Mouse (Mus musculus): ENCODE results near the gene 9930021J03Rik.

9930021J03Rik gene

DNA sequence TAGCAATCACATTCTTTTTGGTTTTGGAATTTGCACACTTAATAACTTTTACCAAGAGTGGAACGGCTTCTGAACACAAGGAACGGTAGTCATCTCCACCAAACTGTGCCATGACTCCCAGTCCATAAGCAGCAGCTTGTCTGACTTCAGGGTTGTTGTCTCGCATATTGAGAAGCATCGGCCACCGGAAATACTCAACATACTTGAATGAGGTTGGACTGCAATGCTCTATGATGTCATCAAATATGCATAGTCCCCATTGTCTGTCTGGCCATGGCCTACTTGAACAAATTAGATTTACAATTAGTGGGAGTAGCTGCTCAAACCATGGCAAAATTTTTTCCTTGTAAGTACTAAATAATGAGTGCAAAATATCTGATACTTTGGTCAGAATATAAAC is 4.2 kb upstream of the 9930021J03Rik start:
- no peak for DNase-seq (ENCODE audit: low read depth, low spot score)

DNA sequence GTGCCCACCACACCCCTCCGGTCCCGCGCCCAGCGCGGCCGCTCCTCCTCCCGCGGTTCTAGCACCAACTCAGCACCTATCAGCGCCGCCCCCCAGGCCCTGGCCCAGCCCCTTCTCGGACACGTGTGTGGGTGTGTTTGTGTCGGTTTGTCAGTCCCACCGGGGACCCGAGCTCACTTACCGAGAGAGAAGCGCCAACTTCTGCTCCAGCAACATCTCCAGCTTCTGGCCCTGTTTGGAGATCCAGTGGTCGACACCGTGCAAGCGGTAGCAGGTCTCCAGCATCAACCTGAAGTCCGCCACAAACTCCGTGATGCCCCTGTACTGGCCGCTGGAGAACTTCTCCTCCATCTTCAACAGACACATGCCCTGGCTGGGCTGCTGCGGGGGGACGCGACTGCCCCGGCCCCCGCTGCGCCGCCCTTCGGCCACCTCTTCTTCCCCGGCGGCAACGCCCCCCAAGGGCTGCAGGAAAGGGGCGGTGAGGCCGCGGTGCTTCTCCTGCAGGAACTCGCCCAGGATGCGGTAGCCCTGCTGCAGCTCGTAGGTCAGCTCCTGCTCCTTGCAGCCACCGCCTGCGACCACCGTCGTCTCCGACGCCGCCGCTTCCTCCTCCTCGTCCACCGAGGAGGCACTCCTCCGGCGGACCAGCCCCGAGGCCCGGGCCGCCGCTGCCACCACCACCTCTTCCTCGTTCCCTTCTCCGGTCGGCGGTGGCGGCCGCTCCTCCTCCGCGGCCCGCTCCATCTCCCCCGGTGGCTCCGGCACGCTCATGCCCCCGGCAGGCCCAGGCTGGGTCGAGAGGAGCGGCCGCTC is 480 bp downstream of the 9930021J03Rik start:
- peak; percentile 52 for DNase-seq (ENCODE audit: low read depth, low spot score)

DNA sequence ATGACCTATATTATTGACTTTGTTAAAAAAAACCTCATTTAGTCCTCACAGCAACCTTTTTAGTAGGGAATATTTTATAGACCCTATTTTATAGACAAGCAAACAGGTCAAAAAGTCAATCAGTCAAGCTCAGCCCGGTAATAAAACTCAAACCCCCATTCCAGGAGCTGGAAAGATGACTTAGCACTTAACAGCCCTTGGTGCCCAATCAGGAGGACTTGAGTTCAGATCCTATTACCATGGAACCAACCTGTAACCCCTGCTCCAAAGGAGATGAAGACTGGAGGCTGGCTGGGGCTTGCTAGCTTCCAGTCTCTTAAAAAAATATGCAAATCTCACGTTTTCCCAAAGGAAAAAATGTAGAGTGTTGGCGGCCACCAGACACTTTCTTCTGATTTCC is 1.8 kb downstream of the 9930021J03Rik start:
- DNase-seq (ENCODE audit: low read depth, low spot score) = no peak

DNA sequence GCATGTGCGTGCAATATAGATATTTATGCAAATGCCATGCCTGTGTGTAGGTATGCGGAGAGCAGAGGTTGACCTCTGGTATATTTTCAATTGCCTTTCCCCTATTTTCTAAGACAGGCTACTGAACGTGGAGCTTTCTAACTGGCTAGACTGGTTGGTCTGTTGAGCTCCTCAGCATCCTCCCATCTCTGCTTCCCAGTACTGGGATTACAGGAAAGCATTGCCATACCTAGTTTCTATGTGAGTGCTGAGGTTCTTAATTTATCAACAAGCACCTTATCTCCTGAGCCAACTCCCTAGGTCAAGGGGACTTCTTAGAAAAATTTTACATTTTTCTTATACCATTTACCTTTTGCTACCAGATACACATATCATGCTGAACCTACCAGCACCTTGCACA is 8.4 kb downstream of the 9930021J03Rik start:
- no peak for DNase-seq (ENCODE audit: low read depth, low spot score)

DNA sequence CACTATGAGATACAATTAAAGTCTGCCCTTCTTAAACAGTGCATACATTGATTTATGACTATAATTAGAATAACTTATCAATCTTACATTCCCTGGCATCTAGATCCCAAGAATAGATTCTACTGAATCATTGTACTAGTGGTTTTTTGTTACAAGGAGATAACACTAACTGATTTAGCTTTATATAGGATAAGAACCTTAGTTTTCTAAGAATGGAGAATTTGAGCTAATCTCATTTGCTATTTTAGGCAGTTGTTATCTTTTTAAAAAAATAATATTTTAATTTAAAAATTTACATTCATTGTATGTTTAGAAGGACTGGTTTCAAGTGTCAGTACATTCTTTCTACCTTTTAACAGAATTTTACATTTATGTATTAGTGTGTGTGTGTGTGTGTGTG is 17.8 kb downstream of the 9930021J03Rik start:
- DNase-seq (ENCODE audit: low read depth, low spot score) = no peak

DNA sequence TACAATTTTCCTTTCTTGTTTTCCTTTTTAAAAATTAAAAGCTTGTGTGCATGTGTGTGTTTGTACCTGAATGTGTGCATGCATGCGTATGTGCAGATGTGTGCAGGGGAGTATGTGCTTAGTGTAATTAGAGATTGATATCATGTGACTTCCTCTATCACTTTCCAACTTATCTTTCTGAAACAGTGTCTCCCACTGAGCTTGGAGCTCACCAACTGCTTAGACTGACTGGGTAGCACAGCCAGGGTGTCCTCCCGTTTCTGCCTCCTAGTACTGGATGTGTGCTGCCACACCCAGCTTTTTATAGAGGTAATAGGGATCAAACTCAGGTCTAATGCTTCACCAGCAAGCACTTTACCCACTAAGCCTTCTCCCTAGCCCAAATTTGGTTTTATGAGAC is 22.9 kb downstream of the 9930021J03Rik start:
- no peak for DNase-seq (ENCODE audit: low read depth, low spot score)

DNA sequence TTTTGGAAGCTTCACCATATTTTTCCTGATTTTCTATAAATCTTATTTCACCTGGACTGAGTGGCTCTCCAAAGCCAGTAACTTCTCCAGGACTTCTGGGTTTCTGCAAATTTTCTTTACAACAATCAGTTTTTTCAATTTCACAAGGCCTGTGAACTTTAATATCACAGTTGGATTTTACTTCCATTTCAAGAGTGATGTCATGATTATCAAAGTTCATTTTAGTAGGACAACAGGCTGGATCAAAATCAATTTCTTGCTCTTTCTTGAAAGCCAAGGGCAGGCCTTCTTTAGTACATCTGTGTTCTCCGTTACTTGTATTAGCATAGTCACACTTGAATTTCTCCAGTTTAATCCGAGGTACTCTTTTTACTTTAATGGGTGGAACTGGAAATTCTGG is 51.9 kb downstream of the 9930021J03Rik start:
- DNase-seq (ENCODE audit: low read depth, low spot score) = no peak

DNA sequence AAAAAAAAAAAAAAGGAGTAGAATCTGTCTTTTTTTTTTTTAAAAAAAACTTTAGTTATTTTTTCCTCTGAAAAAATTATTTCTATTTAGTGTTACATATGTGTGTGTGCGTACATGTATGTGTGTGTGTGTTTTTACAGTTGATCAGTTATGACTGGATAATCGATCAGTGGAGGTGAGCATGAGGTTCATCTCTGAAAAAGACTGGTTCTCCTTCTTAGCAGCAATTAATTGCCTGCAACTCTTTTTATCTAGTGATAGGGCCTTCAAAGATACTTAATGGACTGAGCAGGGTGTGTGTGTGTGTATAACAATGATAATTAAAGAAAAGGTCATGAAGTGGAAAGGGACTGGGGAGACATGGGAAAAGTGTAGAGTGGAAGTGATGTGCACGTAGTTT is 54.8 kb downstream of the 9930021J03Rik start:
- DNase-seq (ENCODE audit: low read depth, low spot score) = no peak

DNA sequence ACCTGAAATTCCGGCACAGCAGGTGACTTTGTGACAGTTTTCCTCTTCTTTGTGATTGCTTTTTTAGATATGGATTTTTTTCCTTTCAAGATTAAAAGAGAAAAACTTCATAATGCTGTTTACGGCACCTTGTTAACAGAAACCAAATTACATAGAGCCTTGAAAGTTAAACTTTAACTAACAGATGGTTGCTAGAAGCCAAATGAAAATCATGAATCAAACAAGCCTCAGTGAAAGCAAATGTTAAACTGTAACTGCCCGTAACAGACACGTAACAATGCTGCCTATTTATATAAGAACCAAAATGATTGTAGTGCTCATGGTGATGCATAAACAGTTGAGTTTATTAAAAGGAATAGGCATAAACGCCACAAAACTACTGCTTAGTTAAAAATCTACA is 62.3 kb downstream of the 9930021J03Rik start:
- no peak for DNase-seq (ENCODE audit: low read depth, low spot score)

DNA sequence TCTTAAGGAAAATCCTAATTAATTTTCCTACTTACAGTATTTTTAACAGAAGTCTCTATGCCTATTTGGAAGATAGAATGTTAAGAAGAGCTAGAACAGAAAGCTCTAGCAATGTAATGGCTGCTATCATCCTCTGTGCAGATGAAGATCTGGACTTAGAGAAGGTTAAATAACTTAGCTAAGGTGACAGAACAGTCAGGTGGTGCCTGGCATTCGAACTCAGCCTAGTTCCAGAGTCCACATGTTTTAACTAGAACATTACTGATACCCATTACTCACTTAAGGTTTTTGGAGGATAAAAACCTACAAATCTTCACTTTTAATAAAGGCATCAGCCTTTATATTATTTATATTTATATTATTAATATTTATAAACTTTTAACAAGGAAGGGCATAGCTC is 65.1 kb downstream of the 9930021J03Rik start:
- DNase-seq (ENCODE audit: low read depth, low spot score) = no peak

DNA sequence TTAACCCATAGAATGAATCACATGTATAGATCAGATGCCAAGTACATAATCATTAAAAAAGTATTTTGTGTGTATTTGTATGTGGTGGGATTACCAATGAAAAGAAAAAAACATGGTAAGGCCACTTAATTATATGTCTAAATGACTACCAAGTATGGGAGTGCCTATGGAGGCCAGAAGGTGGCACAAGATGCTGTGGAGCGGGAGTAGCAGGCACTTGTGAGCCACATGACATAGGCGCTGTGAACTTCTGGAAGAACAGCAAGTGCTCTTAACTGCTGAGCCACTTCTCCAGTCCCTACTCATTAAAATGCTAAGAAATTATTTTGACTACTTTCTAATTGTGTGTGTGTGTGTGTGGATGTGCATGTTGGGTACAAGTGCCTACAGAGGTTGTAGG is 66.2 kb downstream of the 9930021J03Rik start:
- no peak for DNase-seq (ENCODE audit: low read depth, low spot score)

DNA sequence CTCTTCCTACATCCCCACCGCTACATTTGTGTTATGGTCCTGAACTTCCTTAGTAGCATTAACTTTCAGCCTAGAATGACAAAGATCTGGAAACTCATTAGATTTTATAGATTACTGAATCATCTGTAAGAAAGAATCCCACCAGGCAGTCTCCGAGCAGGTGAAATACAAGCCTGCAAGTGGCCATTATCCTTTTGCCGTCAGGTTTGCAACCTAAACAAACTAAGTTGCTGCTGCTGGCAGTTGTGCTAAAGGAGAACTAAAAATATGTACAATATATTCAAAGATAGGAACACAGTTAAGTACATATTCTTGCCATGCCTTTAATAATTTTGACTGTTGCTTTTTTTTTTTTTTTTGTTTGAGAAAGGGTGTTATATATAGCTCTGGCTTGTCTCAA is 70.4 kb downstream of the 9930021J03Rik start:
- no peak for DNase-seq (ENCODE audit: low read depth, low spot score)

DNA sequence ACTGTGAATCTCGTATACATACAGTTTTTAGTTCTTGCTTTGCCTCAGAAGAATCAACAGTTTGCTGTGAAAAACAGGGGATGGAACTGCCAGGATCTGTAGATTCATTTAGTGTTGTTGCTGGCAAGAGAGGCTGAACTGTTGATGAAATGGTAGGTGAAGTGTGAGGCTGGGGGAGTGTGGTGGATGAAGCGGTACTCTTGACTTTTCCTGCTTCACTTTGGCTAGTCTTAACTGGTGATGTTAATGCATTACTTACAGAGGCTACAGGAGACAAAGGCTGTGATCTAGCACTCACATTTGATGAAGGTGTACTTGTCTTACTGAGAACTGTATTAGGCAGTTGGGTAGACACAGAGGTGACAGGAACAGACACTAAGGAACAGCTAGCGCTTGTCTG is 87.3 kb downstream of the 9930021J03Rik start:
- no peak for DNase-seq (ENCODE audit: low read depth, low spot score)

DNA sequence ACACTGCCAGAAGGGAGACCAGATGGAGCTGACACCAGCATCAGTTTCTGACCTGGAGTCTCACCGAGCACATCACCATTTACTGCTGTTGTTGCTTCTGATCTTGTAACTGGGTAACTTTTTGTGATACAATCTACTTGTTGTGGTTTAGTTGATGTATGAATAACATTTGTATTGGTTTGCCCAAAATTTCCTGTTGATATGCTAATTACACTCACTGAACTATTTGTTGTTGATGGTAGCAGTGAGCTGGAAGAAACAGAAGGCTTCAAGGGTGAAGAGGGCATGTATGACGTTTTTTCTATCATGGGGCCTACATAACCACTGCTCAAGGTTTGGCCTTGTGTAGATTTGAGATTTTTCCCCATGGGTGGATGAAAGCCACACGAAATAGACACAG is 87.9 kb downstream of the 9930021J03Rik start:
- DNase-seq (ENCODE audit: low read depth, low spot score) = no peak

DNA sequence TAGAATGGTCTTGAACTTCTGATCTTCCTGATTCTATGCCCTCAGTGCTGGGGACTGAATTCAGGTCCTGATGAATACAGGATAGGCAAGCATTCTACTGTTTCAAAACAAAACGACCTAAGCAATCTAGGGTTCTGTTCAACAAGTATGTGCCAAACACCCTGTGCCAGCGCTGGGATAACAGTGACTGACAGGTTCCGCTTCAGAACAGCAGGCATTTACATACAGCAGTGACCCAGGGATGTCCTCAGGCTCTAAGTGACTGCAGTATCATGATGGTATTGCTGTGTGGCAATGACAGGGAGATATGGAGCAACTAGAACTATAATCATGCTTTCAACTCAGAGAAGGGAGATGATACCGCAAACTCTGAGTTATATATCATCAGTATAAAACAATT is 92.3 kb downstream of the 9930021J03Rik start:
- DNase-seq (ENCODE audit: low read depth, low spot score) = no peak

DNA sequence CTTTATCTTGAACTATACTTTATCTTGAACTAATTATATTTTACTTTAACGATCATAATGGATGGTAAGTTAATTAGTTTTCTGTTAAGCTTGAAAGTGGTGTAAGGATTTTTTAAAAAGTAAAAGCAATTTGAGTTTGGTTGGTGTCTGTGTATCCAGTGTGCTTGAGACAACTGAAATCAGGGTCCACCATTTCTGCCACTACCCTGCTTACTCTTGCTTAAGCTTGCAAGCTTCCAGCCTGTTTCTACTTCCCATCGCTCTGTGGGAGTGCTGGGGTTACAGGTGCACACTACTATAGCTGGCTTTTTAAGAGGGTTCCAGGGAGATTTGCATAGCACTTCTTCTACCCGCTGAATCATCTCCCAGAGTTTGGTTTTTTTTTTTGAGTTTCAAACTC is 96.3 kb downstream of the 9930021J03Rik start:
- no peak for DNase-seq (ENCODE audit: low read depth, low spot score)

DNA sequence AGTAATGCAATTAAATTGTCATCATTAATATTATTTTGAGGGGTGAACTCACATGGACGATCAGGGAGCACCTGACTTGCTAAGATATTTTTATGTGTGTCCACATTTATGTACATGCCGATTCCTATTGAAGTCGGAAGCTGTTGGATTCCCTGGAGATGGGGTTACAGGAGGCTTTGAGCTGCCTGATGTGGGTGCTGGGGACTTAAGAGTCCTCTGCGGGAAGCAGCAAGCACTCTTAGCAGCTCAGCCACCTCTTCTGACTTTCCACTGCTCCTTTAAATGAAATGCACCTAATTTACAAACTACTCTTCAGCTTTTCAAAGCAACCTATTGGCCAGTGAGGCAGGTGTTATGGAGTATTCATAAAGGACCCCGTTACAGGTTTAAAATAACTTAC is 97.3 kb downstream of the 9930021J03Rik start:
- DNase-seq (ENCODE audit: low read depth, low spot score) = no peak

DNA sequence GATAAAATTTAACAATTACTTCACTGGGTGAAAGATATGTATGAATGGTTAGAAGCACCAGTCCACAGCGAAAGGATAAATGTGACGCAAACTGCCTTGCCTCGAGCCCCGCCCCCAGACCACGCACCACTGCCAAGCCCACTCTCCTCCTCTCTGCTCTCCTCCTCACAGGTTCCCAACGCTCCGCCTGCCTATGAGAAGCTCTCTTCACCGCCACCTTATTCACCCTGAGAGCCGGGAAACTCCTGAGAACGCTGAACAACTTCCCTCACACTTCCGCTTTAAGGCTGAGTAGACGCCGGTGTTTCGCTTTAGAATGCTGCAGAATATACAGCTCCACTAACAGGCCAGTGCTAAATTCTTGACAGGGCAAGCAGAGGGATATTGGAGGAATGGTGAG is 97.8 kb downstream of the 9930021J03Rik start:
- no peak for DNase-seq (ENCODE audit: low read depth, low spot score)

DNA sequence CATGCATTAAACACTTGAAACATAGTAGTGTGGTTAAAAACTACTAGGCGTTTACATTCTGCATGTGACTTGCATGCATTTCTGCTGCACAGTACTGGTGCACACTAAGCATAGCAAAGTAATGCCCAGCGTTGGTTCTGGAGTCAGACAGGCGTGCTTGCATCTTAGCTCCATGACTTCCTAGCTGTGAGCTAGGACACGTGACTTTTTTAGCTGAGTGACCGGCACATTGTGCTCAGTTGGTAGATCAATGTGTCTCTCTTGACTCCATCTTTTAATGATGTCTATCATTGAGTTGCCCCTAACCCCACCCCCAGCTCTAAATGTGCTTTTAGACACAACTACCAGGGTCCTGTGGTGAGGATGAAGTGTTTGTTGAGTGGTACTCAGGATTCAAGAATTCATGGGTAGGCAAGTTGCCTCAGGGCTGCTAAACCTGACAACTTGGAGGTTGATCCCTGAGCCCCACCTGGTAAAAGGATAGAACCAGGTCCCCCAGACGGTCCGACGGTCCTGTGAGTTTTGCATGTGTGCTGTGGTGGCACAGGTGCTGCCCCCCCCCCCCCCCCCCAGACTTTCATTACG is 98.4 kb downstream of the 9930021J03Rik start:
- no peak for DNase-seq (ENCODE audit: low read depth, low spot score)

DNA sequence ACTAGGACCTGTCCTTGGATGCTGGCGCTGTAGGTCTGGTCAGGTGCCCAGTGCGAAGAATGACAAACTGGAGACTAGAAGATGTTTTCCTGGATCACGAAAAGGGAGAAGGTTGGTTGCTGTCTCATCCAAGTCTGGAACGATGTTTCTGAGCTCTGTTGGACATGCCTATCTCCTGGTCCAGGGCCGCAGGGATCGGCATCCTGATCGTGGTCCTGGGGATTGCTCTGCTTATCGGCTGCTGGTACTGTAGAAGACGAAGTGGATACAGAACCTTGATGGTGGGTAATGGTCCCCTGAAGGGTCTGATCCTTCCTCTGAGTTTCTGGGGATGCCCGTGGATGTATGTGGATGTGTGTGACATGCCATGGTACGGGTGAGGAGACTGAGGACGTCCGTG is 101.4 kb downstream of the 9930021J03Rik start:
- no peak for DNase-seq (ENCODE audit: low read depth, low spot score)

DNA sequence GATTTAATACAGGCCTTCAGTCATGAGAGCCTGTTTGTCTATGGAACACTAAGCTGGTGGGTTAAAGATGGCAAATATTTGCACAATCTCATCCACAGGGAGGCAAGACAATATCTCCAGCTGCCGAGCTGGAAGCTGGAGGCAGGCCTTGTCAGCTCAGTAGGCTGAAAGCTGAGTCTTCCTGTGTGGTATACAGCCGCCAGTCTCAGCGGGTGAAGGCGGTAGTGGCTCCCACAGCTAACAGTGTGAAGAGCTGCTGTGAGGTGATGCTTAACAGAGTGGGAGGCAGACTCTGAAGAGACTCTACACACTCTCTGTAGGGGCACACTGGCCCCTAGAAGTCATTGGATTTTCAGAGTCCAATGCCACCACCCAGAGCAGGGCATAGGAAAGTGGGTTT is 104.1 kb downstream of the 9930021J03Rik start:
- DNase-seq (ENCODE audit: low read depth, low spot score) = no peak

DNA sequence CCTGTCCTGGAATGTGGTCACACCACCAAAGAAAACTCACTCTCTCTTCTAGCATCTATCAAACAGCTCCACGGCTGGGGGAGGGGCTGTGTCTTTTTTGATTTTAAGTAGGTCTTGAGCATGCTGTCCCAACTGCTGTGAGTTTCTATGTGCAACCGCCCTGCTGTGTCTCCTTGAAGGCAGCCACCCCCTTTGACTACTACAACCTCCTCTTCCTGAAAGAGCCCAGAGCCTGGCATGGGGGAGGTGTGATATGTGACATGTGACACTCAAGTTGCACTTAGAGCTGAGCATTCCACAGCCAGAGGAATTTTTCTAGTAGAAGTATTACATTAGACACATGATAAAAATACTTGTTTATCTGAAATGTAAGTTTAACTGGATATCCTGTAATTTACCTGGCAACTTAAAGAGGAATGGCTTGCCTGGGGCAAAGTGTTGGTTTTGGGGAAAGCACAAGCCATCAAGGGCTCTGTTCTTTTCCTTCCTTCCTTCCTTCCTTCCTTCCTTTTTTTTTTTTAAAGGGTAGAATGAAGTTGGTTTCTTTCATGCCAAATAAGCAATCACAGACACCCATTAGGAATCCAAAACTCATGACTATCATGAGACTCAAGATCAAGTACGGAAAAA is 108.4 kb downstream of the 9930021J03Rik start, which contains the start of gene Mlana:
TSS of gene Mlana (plus strand) at position 580 of the 630 bp plus-strand sequence.
- no peak for DNase-seq (ENCODE audit: low read depth, low spot score)

DNA sequence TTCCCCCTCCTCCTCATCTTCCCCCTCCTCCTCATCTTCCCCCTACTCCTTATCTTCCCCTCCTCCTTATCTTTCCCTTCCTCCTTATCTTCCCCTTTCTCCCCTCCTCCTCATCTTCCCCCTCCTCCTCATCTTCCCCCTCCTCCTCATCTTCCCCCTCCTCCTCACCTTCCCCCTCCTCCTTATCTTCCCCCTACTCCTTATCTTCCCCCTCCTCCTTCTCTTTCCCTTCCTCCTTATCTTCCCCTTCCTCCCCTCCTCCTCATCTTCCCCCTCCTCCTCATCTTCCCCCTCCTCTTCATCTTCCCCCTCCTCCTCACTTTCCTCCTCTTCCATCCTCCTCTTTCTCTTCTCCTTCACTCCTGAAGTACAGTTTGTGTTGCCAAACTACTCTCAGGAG is 108.9 kb downstream of the 9930021J03Rik start:
- no peak for DNase-seq (ENCODE audit: low read depth, low spot score)

Measured in c-Kit-negative CD71-positive TER-119-positive erythroid progenitor cells, embryonic 14.5 days (primary cell).